Mouse (Mus musculus) erythroblast, embryonic 14.5 days (primary cell): ENCODE results near the gene Syn2. TPM values are rescaled to one million over a fixed set of nuclear protein-coding genes. Genes with fewer than 3 reads are reported as not detected.

Experiments used
- H3K27me3 ChIP-seq: 2 replicates; pipeline ENCODE4 v1.6.1; 2012; ENCODE audit warnings: inconsistent platforms; ENCODE audit not compliant: control insufficient read depth
- H3K36me3 ChIP-seq: 2 replicates; pipeline ENCODE4 v1.6.1; 2012; ENCODE audit warnings: mild to moderate bottlenecking, inconsistent platforms; ENCODE audit not compliant: control insufficient read depth
- H3K4me1 ChIP-seq: 2 replicates; pipeline ENCODE4 v1.6.1; 2012; ENCODE audit warnings: inconsistent platforms; ENCODE audit not compliant: control insufficient read depth
- H3K4me3 ChIP-seq: replicated peaks from 2 replicates; pipeline ENCODE3; 2012; ENCODE audit warnings: moderate library complexity, mild to moderate bottlenecking, inconsistent platforms
- H3K9me3 ChIP-seq: 2 replicates; pipeline ENCODE4 v1.6.1; 2012; ENCODE audit warnings: low read length, inconsistent platforms, mixed read lengths; ENCODE audit not compliant: control insufficient read depth
- GATA1 ChIP-seq: IDR thresholded peaks from 2 replicates; pipeline ENCODE4 v1.6.1; 2012; ENCODE audit warnings: low read length, inconsistent platforms, mixed read lengths
- TAL1 ChIP-seq: IDR thresholded peaks from 3 replicates; pipeline ENCODE4 v1.6.1; 2012; ENCODE audit warnings: low read length, inconsistent platforms, mixed read lengths
- polyA plus RNA-seq: library from polyadenylated mRNA; stranded (reverse); fragments of >175 nt; gene quantifications from 2 replicates; pipeline ENCODE4 v1.2.3, GENCODE M21; 2012

Gene Syn2
- polyA plus RNA-seq, 1 experiment: not detected

GRCm38 (mm10) chr6:115210820-115211219 lies 76.1 kb downstream of the Syn2 start:
- Histone ChIP-seq H3K27me3 (no peaks in the 10 kb centered on the region), H3K4me1 (no peaks in the 10 kb centered on the region), H3K36me3 (no peaks in the 10 kb centered on the region), H3K9me3 (no peaks in the 10 kb centered on the region), H3K4me3 (no peak overlapping the region)
- TF ChIP-seq GATA1 (no peak), TAL1 (no peak)

- Histone ChIP-seq H3K4me1 (no peaks in the 10 kb centered on the region), H3K27me3 (no peaks in the 10 kb centered on the region), H3K4me3 (no peak overlapping the region), H3K9me3 (no peaks in the 10 kb centered on the region), H3K36me3 (no peaks in the 10 kb centered on the region)
- TF ChIP-seq TAL1 (no peak), GATA1 (no peak)
Observed at GRCm38 (mm10) chr6:115212132-115212903, 77.6 kb downstream of the Syn2 start.

GRCm38 (mm10) chr6:115213129-115213528 lies 78.4 kb downstream of the Syn2 start:
- H3K36me3 ChIP-seq: no peaks in the 10 kb centered on the region
- no peaks in the 10 kb centered on the region for H3K4me1 ChIP-seq
- no peaks in the 10 kb centered on the region for H3K9me3 ChIP-seq
- TF ChIP-seq TAL1 (no peak), GATA1 (no peak)
- H3K4me3 ChIP-seq: no peak overlapping the region
- H3K27me3 ChIP-seq: no peaks in the 10 kb centered on the region

DNA sequence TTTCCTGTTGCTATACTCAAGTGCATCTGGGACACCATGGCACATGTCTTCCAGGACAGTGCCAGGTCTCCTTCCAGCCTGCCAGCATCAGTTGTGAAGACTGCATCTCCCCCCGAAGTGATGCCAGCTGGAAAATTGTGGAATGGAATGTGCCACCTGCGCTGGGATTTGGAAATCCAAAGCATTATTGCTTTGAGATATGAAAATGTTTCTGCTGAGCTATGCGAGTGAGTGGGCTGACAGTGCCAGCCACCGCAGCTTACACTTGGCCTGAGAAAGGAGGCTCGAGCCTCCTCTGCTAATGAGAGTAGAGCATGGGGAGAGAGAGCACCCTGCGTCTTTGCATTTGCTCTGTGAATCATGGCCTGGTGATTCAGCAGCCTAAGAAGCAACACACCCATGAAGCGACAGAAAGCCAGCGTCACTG lies 86.5 kb downstream of the Syn2 start:
- H3K4me3 ChIP-seq: no peak overlapping the region
- H3K4me1 ChIP-seq: no peaks in the 10 kb centered on the region
- no peak for TF ChIP-seq TAL1
- H3K9me3 ChIP-seq: no peaks in the 10 kb centered on the region
- H3K27me3 ChIP-seq: no peaks in the 10 kb centered on the region
- H3K36me3 ChIP-seq: no peaks in the 10 kb centered on the region

- TF ChIP-seq TAL1 (no peak), GATA1 (no peak)
- Histone ChIP-seq H3K4me3 (no peak overlapping the region), H3K27me3 (no peaks in the 10 kb centered on the region), H3K9me3 (no peaks in the 10 kb centered on the region), H3K4me1 (no peaks in the 10 kb centered on the region), H3K36me3 (no peaks in the 10 kb centered on the region)
Observed at GRCm38 (mm10) chr6:115225519-115225918, 90.8 kb downstream of the Syn2 start.

- Histone ChIP-seq H3K4me3 (no peak within 1 kb of the TSS), H3K9me3 (no peaks in the 10 kb centered on the region), H3K4me1 (no peaks in the 10 kb centered on the region), H3K36me3 (no peaks in the 10 kb centered on the region), H3K27me3 (no peaks in the 10 kb centered on the region)
- TF ChIP-seq TAL1: no peak
- TF ChIP-seq GATA1: no peak
Observed at GRCm38 (mm10) chr6:115227043-115227442, 92.3 kb downstream of the Syn2 start, which contains the start of gene Gm17482. Gene Gm17482, plus strand, starts transcription at chr6:115227343.

GRCm38 (mm10) chr6:115227529-115227928 lies 92.8 kb downstream of the Syn2 start:
- H3K4me1 ChIP-seq: no peaks in the 10 kb centered on the region
- TF ChIP-seq GATA1 (no peak), TAL1 (no peak)

GRCm38 (mm10) chr6:115230557-115230956 lies 95.9 kb downstream of the Syn2 start:
- Histone ChIP-seq H3K27me3 (no peaks in the 10 kb centered on the region), H3K9me3 (no peaks in the 10 kb centered on the region), H3K4me3 (no peak overlapping the region), H3K4me1 (no peaks in the 10 kb centered on the region), H3K36me3 (no peaks in the 10 kb centered on the region)
- no peak for TF ChIP-seq GATA1
- no peak for TF ChIP-seq TAL1

More at GRCm38 (mm10) chr6:115227529-115227928, 92.8 kb downstream of the Syn2 start:
- Histone ChIP-seq H3K36me3 (no peaks in the 10 kb centered on the region), H3K27me3 (no peaks in the 10 kb centered on the region), H3K4me3 (no peak overlapping the region), H3K9me3 (no peaks in the 10 kb centered on the region)

GRCm38 (mm10) chr6:115231836-115232235 lies 97.1 kb downstream of the Syn2 start:
- Histone ChIP-seq H3K4me1 (no peaks in the 10 kb centered on the region), H3K27me3 (no peaks in the 10 kb centered on the region), H3K4me3 (no peak overlapping the region), H3K9me3 (no peaks in the 10 kb centered on the region), H3K36me3 (no peaks in the 10 kb centered on the region)
- TF ChIP-seq TAL1 (no peak), GATA1 (no peak)

DNA sequence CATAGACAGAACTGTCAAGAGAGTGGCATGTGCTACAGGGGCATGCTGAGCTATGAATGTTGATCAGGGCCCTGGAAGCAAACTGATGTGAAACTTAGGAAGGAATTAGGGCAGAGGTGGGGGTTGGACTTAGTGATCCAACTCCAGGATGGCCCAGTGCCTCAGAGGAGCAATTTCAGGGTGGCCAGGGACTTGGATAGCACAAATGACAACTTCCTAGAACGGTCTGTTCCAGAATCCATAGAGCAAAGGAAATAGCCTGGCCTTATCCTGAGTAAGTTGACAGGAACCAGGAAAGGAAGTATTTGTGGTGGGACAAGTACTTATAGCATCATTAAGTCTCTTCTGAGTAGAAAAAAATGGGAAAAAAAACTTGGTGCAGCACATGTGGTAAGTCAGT lies 97.9 kb downstream of the Syn2 start:
- H3K27me3 ChIP-seq: no peaks in the 10 kb centered on the region
- no peaks in the 10 kb centered on the region for H3K4me1 ChIP-seq
- H3K36me3 ChIP-seq: no peaks in the 10 kb centered on the region
- no peak overlapping the region for H3K4me3 ChIP-seq
- TF ChIP-seq GATA1 (no peak), TAL1 (no peak)
- H3K9me3 ChIP-seq: no peaks in the 10 kb centered on the region
